Mouse (Mus musculus): Measurements from ENCODE around the gene Ap3b1. TPM values are rescaled to one million over a fixed set of nuclear protein-coding genes. Genes with fewer than 3 reads are reported as not detected.
"Not testable (repeated sequence)": the region's sequence is repeated elsewhere in the genome, so short reads cannot be mapped to it uniquely, and the experiment has no call there.

Gene Ap3b1
- polyA plus RNA-seq, 1 experiment from 2014 or later: 41.5 TPM

DNA sequence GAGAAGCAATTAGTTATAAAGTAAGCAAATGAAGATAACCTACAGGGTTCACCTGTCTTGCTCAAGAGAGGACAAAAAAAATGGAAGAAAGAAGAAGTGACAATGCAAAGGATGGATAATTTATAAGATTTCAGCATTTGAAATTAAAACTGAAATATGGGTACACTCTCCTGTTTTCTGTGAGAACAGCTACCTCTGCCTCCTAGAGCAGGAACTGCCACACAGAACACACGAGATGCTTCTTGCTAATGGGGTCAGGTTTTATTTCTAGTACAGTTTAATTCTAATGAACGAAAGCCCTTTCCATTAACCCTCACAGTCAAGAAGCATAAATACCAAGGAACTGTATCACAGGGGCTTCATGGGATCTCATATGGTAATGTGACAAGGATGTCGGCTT, 20.4 kb upstream of the Ap3b1 start:
- WGBS: 80% methylated on average over 3 of the region's 3 CpGs

DNA sequence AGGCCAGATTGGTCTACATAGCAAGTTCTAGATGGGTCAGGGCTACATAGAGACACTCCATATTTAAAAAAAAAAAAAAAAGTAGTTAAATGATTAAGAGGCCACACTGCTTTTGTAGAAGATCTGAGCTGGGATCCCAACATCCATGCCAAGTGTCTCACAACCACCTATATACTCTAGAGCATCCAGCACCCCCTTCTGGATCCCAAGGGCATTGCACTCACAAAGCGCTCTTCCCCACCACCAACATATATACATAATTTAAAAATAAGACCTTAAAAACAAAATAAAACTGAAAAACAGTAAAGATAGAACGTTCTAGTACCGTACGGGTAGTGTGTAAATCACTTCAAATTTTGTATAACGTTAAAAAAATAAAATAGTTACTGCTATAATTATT, 15.6 kb upstream of the Ap3b1 start:
- Histone ChIP-seq H3K4me1 (ENCODE audit: control insufficient read depth, insufficient read depth, low read length) (no peaks in the 10 kb centered on the region), H3K4me3 (ENCODE audit: low read depth, low read length) (no peak overlapping the region), H3K9ac (ENCODE audit: low read depth, low read length) (no peak overlapping the region), H3K36me3 (ENCODE audit: control insufficient read depth, insufficient read depth, low read length) (no peaks in the 10 kb centered on the region), H3K27me3 (replicated peaks; ENCODE audit: control insufficient read depth, insufficient read depth, low read length) (no peaks in the 10 kb centered on the region), H3K9me3 (ENCODE audit: control insufficient read depth, low read length) (no peaks in the 10 kb centered on the region), H3K4me2 (ENCODE audit: low read depth, low read length) (no peak overlapping the region), H3K27ac (replicated peaks; ENCODE audit: low read depth, low read length) (no peak overlapping the region)
- ATAC-seq (ENCODE audit: low read depth) (no peak), DNase-seq (ENCODE audit: low spot score) (no peak)
- WGBS: 92% methylated on average over 5 of the region's 5 CpGs

More for the DNA sequence above, 20.4 kb upstream of the Ap3b1 start:
- H3K4me2 ChIP-seq (ENCODE audit: low read depth, low read length): no peak overlapping the region
- H3K9me3 ChIP-seq (ENCODE audit: control insufficient read depth, low read length): no peaks in the 10 kb centered on the region
- no peaks in the 10 kb centered on the region for H3K27me3 ChIP-seq (replicated peaks; ENCODE audit: control insufficient read depth, insufficient read depth, low read length)
- ATAC-seq (ENCODE audit: low read depth): no peak
- H3K4me1 ChIP-seq (ENCODE audit: control insufficient read depth, insufficient read depth, low read length): no peaks in the 10 kb centered on the region
- no peak overlapping the region for H3K9ac ChIP-seq (ENCODE audit: low read depth, low read length)
- no peaks in the 10 kb centered on the region for H3K36me3 ChIP-seq (ENCODE audit: control insufficient read depth, insufficient read depth, low read length)
- DNase-seq (ENCODE audit: low spot score): no peak
- no peak overlapping the region for H3K27ac ChIP-seq (replicated peaks; ENCODE audit: low read depth, low read length)
- no peak overlapping the region for H3K4me3 ChIP-seq (ENCODE audit: low read depth, low read length)

DNA sequence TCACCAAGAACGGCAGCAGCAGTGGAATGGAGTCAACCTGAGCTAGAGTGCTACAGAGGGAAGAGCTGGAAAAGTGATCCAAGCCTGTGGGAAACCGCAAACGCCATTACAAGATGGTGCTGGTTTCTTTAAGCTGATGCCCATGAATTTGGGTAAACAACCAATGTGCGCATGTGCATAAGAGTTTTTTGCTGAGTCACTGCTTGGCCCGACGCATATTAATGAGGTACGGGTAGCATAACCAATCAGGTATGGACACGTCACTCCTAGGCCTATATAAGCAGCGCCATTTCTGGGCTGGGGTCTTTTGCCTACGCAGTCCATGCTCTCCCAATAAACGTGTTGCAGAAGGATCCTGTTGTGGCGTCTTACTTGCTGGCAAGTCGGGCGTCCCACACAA, 14.2 kb upstream of the Ap3b1 start:
- not testable (repeated sequence) for DNase-seq (ENCODE audit: low spot score); H3K4me1 ChIP-seq (ENCODE audit: control insufficient read depth, insufficient read depth, low read length); H3K27ac ChIP-seq (replicated peaks; ENCODE audit: low read depth, low read length); H3K27me3 ChIP-seq (replicated peaks; ENCODE audit: control insufficient read depth, insufficient read depth, low read length); H3K4me3 ChIP-seq (ENCODE audit: low read depth, low read length); H3K9me3 ChIP-seq (ENCODE audit: control insufficient read depth, low read length); H3K4me2 ChIP-seq (ENCODE audit: low read depth, low read length); H3K9ac ChIP-seq (ENCODE audit: low read depth, low read length); ATAC-seq (ENCODE audit: low read depth); H3K36me3 ChIP-seq (ENCODE audit: control insufficient read depth, insufficient read depth, low read length)
- WGBS: 95% methylated on average over 14 of the region's 14 CpGs

DNA sequence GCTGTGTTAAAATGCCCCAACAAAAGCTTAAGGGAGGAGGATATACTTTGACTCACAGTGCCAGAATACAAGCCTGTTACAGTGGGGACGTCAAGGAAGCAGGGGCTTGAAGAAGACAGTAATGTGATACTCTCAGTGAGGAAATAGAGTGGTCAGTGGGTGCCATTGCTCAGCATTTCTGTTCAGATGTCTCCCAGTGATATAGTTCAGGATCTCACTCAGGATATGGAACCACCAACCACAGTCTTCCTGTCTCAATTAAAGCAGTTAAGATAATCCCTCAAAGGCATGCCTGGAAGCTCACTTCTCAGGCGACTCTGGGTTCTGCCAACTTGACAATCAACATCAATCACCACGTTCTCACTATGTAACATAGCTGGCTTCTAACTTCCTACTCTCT, 4.2 kb upstream of the Ap3b1 start:
- Histone ChIP-seq H3K4me2 (ENCODE audit: low read depth, low read length) (no peak overlapping the region), H3K4me1 (ENCODE audit: control insufficient read depth, insufficient read depth, low read length) (peaks cover 5% of the 10 kb centered on the region; the same call in 1 of the 2 replicates), H3K27ac (replicated peaks; ENCODE audit: low read depth, low read length) (no peak overlapping the region), H3K9ac (ENCODE audit: low read depth, low read length) (no peak overlapping the region), H3K36me3 (ENCODE audit: control insufficient read depth, insufficient read depth, low read length) (no peaks in the 10 kb centered on the region), H3K9me3 (ENCODE audit: control insufficient read depth, low read length) (no peaks in the 10 kb centered on the region), H3K4me3 (ENCODE audit: low read depth, low read length) (no peak overlapping the region), H3K27me3 (replicated peaks; ENCODE audit: control insufficient read depth, insufficient read depth, low read length) (no peaks in the 10 kb centered on the region)
- DNase-seq (ENCODE audit: low spot score) (no peak), ATAC-seq (ENCODE audit: low read depth) (no peak)
- WGBS: 80% methylated on average over 3 of the region's 3 CpGs

DNA sequence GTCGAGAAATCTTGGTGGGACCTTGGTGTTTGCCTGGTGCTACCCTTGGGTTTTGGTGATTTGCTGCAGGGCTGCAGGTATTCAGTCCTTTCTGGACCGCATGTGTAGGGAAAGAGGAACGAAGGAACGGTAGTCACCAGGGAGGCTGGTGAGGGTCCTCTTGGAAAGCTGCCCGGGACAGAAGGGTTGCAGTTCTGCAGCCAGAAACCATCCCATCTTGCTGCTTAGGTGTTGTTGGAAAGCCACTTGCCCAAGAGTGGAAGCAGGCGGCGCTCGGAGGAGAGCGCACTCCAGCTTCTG, 709 bp upstream of the Ap3b1 start:
- Histone ChIP-seq H3K9ac (ENCODE audit: low read depth, low read length) (peak overlapping the region; percentile 93), H3K36me3 (ENCODE audit: control insufficient read depth, insufficient read depth, low read length) (0 out of 2 replicates have a peak, but pooled peaks cover 4% of the 10 kb centered on the region), H3K27ac (replicated peaks; ENCODE audit: low read depth, low read length) (peak overlapping the region; percentile 89), H3K9me3 (ENCODE audit: control insufficient read depth, low read length) (no peaks in the 10 kb centered on the region), H3K4me1 (ENCODE audit: control insufficient read depth, insufficient read depth, low read length) (peaks cover 11% of the 10 kb centered on the region; the same call in 1 of the 2 replicates), H3K4me2 (ENCODE audit: low read depth, low read length) (peak overlapping the region; percentile 78), H3K27me3 (replicated peaks; ENCODE audit: control insufficient read depth, insufficient read depth, low read length) (no peaks in the 10 kb centered on the region), H3K4me3 (ENCODE audit: low read depth, low read length) (peak overlapping the region; percentile 90)
- ATAC-seq (ENCODE audit: low read depth): no peak
- 2% methylated on average over 9 of the region's 9 CpGs for WGBS
- no peak for DNase-seq (ENCODE audit: low spot score)

DNA sequence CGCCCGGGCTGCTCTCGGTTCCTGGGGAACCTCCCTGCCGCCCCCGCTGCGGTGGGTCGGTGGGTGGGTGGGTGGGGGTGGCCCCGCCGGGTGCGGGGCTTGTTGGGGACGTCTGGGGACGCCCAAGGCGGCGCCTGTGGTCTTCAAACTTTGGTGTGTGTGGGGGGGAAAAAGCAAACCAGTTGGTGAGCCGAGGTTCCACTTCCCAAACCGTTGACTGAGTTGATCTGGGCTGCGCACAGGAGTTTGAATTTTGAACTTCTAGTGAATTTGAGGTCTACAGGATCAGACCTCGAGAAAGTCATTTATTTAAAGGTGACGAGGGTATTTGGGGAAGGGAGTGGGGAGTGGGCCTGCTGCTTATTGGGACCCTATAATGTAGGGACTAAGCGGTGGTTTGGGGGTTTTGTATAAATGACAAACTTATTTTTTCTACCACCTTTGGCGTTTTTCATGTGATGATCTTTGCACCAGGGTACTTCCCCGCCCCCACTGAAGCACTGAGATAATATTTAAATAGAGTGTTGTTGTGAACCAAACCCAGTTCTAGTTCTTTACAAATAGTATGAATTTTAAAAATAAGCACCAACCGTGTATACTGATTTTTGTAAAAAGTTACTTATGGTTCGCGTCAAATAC, 641 bp downstream of the Ap3b1 start:
- Histone ChIP-seq H3K36me3 (ENCODE audit: control insufficient read depth, insufficient read depth, low read length) (0 out of 2 replicates have a peak, but pooled peaks cover 4% of the 10 kb centered on the region), H3K27me3 (replicated peaks; ENCODE audit: control insufficient read depth, insufficient read depth, low read length) (no peaks in the 10 kb centered on the region), H3K27ac (replicated peaks; ENCODE audit: low read depth, low read length) (peak overlapping the region; percentile 89), H3K4me1 (ENCODE audit: control insufficient read depth, insufficient read depth, low read length) (peaks cover 11% of the 10 kb centered on the region; the same call in 1 of the 2 replicates), H3K4me3 (ENCODE audit: low read depth, low read length) (peak overlapping the region; percentile 90), H3K4me2 (ENCODE audit: low read depth, low read length) (peak overlapping the region; percentile 78), H3K9ac (ENCODE audit: low read depth, low read length) (peak overlapping the region; percentile 93), H3K9me3 (ENCODE audit: control insufficient read depth, low read length) (no peaks in the 10 kb centered on the region)
- 0 out of 2 replicates have a peak, but pooled peaks have one; percentile 0 for ATAC-seq (ENCODE audit: low read depth)
- 23% methylated on average over 18 of the region's 25 CpGs for WGBS
- DNase-seq (ENCODE audit: low spot score): peak; percentile 12

DNA sequence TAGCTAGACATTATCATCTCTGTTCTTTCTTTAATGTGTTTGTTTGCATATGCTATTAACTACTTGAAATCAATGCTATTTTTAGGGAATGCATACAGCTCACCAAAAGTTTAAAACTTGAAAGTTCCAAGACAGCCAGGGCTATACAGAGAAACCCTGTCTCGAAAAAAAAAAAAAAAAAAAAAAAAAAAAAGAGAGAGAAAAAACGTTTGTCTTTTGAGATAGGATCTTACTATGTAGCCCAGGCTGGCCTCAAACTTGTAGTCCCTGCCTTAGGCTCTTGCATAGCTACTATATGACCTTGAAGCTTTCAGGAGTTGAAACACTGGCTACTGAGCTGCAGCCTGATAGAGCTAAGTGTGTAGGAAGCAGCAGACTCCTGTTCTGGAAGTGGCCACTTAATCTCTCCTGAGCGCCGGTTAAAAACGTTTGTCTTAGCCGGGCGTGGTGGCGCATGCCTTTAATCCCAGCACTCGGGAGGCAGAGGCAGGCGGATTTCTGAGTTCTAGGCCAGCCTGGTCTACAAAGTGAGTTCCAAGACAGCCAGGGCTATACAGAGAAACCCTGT, 2.3 kb downstream of the Ap3b1 start:
- not testable (repeated sequence) for H3K4me3 ChIP-seq (ENCODE audit: low read depth, low read length); H3K4me2 ChIP-seq (ENCODE audit: low read depth, low read length); H3K27ac ChIP-seq (replicated peaks; ENCODE audit: low read depth, low read length); H3K27me3 ChIP-seq (replicated peaks; ENCODE audit: control insufficient read depth, insufficient read depth, low read length); H3K9ac ChIP-seq (ENCODE audit: low read depth, low read length); H3K9me3 ChIP-seq (ENCODE audit: control insufficient read depth, low read length); DNase-seq (ENCODE audit: low spot score); ATAC-seq (ENCODE audit: low read depth); H3K36me3 ChIP-seq (ENCODE audit: control insufficient read depth, insufficient read depth, low read length)
- H3K4me1 ChIP-seq (ENCODE audit: control insufficient read depth, insufficient read depth, low read length): peaks cover 11% of the 10 kb centered on the region; the same call in 1 of the 2 replicates
- 91% methylated on average over 10 of the region's 10 CpGs for WGBS

DNA sequence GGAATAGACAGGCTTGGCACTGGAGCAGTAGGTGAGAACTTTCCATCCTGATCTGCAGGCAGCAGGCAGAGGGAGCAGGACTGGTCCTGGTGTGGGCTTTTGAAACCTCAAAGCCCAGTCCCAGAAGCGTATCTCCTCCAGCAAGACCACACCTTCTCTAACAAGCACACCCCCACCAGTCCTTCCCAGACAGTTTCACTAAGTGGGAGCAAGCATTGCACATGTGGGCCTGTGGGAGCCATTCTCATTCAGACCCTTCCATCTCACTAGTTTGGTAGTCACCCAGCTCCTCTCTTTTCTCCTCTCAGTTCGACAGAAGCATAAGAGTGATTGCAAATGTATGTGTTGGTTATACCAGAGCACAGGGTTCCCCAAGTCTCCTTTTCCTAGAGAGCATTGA, 5.6 kb downstream of the Ap3b1 start:
- WGBS: 80% methylated on average over 2 of the region's 2 CpGs
- no peak overlapping the region for H3K4me2 ChIP-seq (ENCODE audit: low read depth, low read length)
- H3K9me3 ChIP-seq (ENCODE audit: control insufficient read depth, low read length): no peaks in the 10 kb centered on the region
- DNase-seq (ENCODE audit: low spot score) (no peak), ATAC-seq (ENCODE audit: low read depth) (no peak)
- H3K27ac ChIP-seq (replicated peaks; ENCODE audit: low read depth, low read length): no peak overlapping the region
- H3K27me3 ChIP-seq (replicated peaks; ENCODE audit: control insufficient read depth, insufficient read depth, low read length): no peaks in the 10 kb centered on the region
- H3K4me3 ChIP-seq (ENCODE audit: low read depth, low read length): no peak overlapping the region
- H3K36me3 ChIP-seq (ENCODE audit: control insufficient read depth, insufficient read depth, low read length): 0 out of 2 replicates have a peak, but pooled peaks cover 4% of the 10 kb centered on the region
- 0 out of 2 replicates have a peak, but pooled peaks cover 6% of the 10 kb centered on the region for H3K4me1 ChIP-seq (ENCODE audit: control insufficient read depth, insufficient read depth, low read length)
- no peak overlapping the region for H3K9ac ChIP-seq (ENCODE audit: low read depth, low read length)

Data from embryonic facial prominence, embryonic 14.5 days (tissue).